Mouse (Mus musculus) heart, embryonic 10.5 days (tissue): ENCODE data around the gene Washc3. TPM values are rescaled to one million over a fixed set of nuclear protein-coding genes. Genes with fewer than 3 reads are reported as not detected.

Source experiments
- DNase-seq: peaks from one replicate; pipeline ENCODE4 v3.0.0-alpha.2; 2017; ENCODE audit warnings: low spot score
- H3K27ac ChIP-seq: fragments of 300-500 bp; sonication (generic); 2 replicates; pipeline ENCODE4 v1.5.1; 2016; ENCODE audit warnings: mild to moderate bottlenecking
- H3K27me3 ChIP-seq: fragments of 300-500 bp; sonication (generic); 2 replicates; pipeline ENCODE4 v1.6.1; 2016; ENCODE audit warnings: mild to moderate bottlenecking; ENCODE audit not compliant: poor library complexity, insufficient read depth, severe bottlenecking
- H3K36me3 ChIP-seq: fragments of 300-500 bp; sonication (generic); 2 replicates; pipeline ENCODE4 v1.6.1; 2016; ENCODE audit warnings: mild to moderate bottlenecking, moderate library complexity
- H3K4me1 ChIP-seq: fragments of 300-500 bp; sonication (generic); 2 replicates; pipeline ENCODE4 v1.6.1; 2016; ENCODE audit warnings: mild to moderate bottlenecking
- H3K4me3 ChIP-seq: fragments of 300-500 bp; sonication (generic); 2 replicates; pipeline ENCODE4 v1.5.1; 2016; ENCODE audit warnings: mild to moderate bottlenecking, moderate library complexity
- H3K9me3 ChIP-seq: fragments of 300-500 bp; sonication (generic); 2 replicates; pipeline ENCODE4 v1.6.1; 2016; ENCODE audit warnings: mild to moderate bottlenecking, moderate library complexity
- WGBS: fragments of 180-500 bp; shearing (Covaris S2); methylation state at CpG from one replicate; pipeline ENCODE4 v1.1.7; 2016; 5-methylcytosine and 5-hydroxymethylcytosine counted together
- polyA plus RNA-seq: library from polyadenylated mRNA; unstranded; fragments of >200 nt; fragmentation: Nextera tagmentation; extraction: Ambion mirVana; gene quantifications from 2 replicates; pipeline ENCODE4 v1.2.1, GENCODE M21; 2016

Gene Washc3
- polyA plus RNA-seq, 1 experiment from 2014 or later, result 49.9 TPM

DNA sequence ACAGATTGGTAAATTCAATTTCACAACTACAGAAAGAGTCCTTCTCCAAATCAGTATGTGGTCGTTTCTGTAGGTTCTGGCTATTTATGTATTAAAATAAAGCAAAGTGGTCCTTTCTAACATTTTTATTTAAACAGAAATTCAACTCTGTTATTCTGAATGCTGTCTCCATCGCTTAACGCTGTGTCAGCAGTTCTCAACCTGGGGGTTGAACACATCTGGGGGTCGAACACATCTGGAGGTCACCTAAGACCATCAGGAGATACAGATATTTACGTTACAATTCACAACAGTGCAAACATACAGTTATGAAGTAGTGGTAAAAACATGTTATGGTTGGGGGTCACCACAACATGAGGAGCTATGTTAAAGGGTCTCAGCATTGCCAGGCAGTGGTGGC is 73.2 kb downstream of the Washc3 start:
- no peak for DNase-seq
- Histone ChIP-seq H3K27me3 (no peaks in the 10 kb centered on the region), H3K27ac (no peak overlapping the region), H3K9me3 (no peaks in the 10 kb centered on the region), H3K4me1 (no peaks in the 10 kb centered on the region), H3K36me3 (no peaks in the 10 kb centered on the region), H3K4me3 (no peak overlapping the region)
- WGBS, result 85% methylated on average over 5 of the region's 5 CpGs

DNA sequence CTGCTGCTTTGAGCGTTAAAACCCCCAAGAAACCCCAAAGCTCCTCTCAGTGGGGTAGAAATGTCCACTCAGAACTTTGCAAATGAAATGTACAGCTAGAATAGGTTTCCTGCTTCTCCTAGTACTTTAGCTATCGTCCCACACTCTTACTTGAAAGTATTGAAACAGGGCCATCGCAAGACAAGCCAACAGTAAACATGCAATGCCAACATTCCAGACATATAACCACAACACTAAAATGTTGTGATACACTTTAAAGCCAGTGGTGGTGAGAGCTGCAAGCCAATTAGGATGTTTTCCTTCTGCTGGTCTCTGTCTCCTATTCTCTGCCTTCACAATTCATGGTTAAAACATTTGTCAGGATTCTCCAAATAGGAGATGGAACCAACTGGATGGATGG is 80.8 kb downstream of the Washc3 start:
- no peak overlapping the region for H3K4me3 ChIP-seq
- H3K27me3 ChIP-seq, result no peaks in the 10 kb centered on the region
- DNase-seq, result no peak
- no peaks in the 10 kb centered on the region for H3K4me1 ChIP-seq
- 79% methylated on average over 3 of the region's 3 CpGs for WGBS
- no peak overlapping the region for H3K27ac ChIP-seq
- no peaks in the 10 kb centered on the region for H3K9me3 ChIP-seq
- H3K36me3 ChIP-seq, result no peaks in the 10 kb centered on the region

DNA sequence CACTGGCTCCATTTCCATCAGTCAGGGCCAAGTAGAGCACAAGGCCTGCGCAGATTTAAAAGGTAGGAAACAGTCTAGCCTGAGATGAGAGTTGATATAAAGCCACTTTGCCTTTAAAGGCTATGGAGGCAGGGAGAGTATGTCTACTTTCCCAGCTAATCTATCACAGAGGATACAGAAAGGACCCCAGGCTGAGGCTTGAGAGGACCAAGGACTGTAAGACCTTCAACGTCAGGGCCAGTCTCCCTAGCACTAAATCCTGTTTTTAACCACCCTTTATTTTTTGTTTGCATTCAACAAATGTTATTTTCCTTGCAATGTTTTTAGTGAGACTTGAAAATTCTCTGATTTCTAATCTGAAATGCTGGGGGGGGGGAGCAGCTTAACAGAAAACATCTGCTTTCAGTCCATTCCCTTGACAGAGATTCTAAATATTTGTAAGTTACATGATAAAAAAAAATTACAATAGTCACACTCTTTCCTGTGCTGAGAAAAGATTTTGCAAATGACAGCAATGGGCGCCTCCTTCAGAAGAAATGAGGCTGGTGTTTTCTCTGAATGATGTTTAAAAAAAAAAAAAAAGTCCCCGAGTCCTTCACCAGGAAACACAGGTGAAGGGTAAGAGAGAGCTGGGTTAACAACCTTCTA is 83.6 kb downstream of the Washc3 start:
- DNase-seq, result no peak
- H3K36me3 ChIP-seq, result no peaks in the 10 kb centered on the region
- 76% methylated on average over 4 of the region's 4 CpGs for WGBS

DNA sequence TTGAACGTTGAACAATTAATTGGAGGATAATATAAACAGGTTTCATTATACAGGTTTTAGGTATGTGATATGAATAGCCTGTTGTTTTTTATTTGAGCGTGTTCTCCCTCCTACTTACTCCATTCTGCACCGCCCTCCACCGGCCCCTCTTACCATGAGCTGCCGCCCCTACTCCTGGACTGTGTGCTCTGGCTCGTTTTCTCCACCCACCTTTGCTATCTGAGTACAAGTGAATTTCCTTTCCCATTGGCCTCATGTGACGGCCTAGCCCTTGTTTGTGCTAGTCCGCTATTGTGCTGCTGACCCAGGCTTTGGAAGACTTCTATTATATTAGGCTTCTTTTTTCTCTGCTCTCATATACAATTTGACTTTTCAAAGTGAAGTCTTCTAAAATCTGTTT is 86.4 kb downstream of the Washc3 start:
- no peak for DNase-seq
- H3K9me3 ChIP-seq, result no peaks in the 10 kb centered on the region
- no peaks in the 10 kb centered on the region for H3K36me3 ChIP-seq
- WGBS, result 76% methylated on average over 8 of the region's 8 CpGs
- H3K27me3 ChIP-seq, result no peaks in the 10 kb centered on the region
- no peak overlapping the region for H3K4me3 ChIP-seq
- no peaks in the 10 kb centered on the region for H3K4me1 ChIP-seq
- H3K27ac ChIP-seq, result no peak overlapping the region

More for the DNA sequence above, 83.6 kb downstream of the Washc3 start:
- Histone ChIP-seq H3K27me3 (no peaks in the 10 kb centered on the region), H3K27ac (no peak overlapping the region), H3K4me3 (no peak overlapping the region), H3K4me1 (no peaks in the 10 kb centered on the region), H3K9me3 (no peaks in the 10 kb centered on the region)

DNA sequence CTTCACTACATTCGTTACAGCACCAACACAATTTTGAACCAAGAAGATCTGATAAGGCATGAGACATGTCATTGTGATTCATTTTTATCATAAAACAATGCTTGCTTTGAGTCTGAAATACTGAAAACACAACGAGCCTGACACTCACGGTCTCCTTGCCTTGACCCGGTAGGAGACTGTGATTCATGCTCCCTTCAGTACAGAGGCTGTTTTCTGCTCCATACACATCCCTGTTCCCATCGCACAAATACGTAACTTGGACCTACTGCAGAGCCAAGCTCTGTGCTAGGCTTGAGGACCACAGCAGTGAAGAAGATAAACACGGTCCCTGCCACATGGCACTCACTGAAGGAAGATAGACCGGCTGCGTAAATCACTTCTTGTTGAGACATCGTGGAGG is 87.2 kb downstream of the Washc3 start:
- Histone ChIP-seq H3K36me3 (no peaks in the 10 kb centered on the region), H3K27ac (no peak overlapping the region), H3K27me3 (no peaks in the 10 kb centered on the region), H3K4me3 (no peak overlapping the region), H3K9me3 (no peaks in the 10 kb centered on the region), H3K4me1 (no peaks in the 10 kb centered on the region)
- no peak for DNase-seq
- WGBS, result 84% methylated on average over 10 of the region's 10 CpGs

DNA sequence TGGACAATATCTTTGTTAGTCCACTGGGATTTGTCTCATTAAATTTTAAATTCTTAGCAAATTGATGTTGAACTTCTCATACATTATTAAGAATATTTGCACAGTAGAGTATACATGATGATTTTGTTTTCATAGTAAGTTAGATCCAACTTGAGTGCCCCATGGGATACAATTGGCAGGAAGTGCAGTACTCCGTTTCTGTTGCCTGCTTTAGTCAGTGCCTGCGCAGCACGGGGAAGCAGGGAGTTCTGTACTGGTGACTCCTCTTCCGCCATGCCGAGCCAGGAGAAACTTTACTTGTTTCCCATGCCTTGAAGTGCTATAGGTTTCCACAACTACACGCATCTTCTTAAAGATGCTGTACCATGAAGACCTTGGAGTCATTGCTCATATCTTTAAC is 94.2 kb downstream of the Washc3 start:
- no peaks in the 10 kb centered on the region for H3K36me3 ChIP-seq
- H3K27me3 ChIP-seq, result no peaks in the 10 kb centered on the region
- no peak overlapping the region for H3K4me3 ChIP-seq
- no peak overlapping the region for H3K27ac ChIP-seq
- WGBS, result 85% methylated on average over 6 of the region's 6 CpGs
- no peaks in the 10 kb centered on the region for H3K9me3 ChIP-seq
- DNase-seq, result no peak
- no peaks in the 10 kb centered on the region for H3K4me1 ChIP-seq

Other genes with a start within 250 kb of the Washc3 start
- gene Pmch, start 110.0 kb upstream of the Washc3 start, polyA plus RNA-seq, result 0.64 and 0.74 TPM in 2 replicates
- 14.7 and 15.1 TPM in 2 replicates for gene Parpbp, start 54.2 kb upstream of the Washc3 start, polyA plus RNA-seq
- gene Nup37, start 54.1 kb upstream of the Washc3 start, polyA plus RNA-seq, result 52.8 and 72.8 TPM in 2 replicates
- gene Dram1, start 178.0 kb downstream of the Washc3 start, polyA plus RNA-seq, result 0.83 and 0.86 TPM in 2 replicates
- gene Gnptab, start 178.0 kb downstream of the Washc3 start, polyA plus RNA-seq, result 8.2 and 8.8 TPM in 2 replicates